Mouse (Mus musculus) liver, embryonic 12.5 days (tissue): Measurements from ENCODE around the gene Spon1. TPM values are rescaled to one million over a fixed set of nuclear protein-coding genes. Genes with fewer than 3 reads are reported as not detected.

Experiments
- ATAC-seq: fragments of 200-750 bp; cut with Nextera tagmentation; 2 replicates; pipeline ENCODE4 v1.8.0; 2017; ENCODE audit warnings: moderate number of reproducible peaks, mild to moderate bottlenecking, moderate library complexity
- H3K27ac ChIP-seq: fragments of 300-500 bp; sonication (generic); 2 replicates; pipeline ENCODE4 v1.5.1; 2016; ENCODE audit warnings: mild to moderate bottlenecking
- H3K27me3 ChIP-seq: fragments of 300-500 bp; sonication (generic); replicated peaks from 2 replicates; pipeline ENCODE4 v1.6.1; 2016; ENCODE audit warnings: mild to moderate bottlenecking, moderate library complexity
- H3K36me3 ChIP-seq: fragments of 300-500 bp; sonication (generic); 2 replicates; pipeline ENCODE4 v1.6.1; 2016; ENCODE audit warnings: mild to moderate bottlenecking, moderate library complexity
- H3K4me1 ChIP-seq: fragments of 300-500 bp; sonication (generic); 2 replicates; pipeline ENCODE4 v1.6.1; 2016
- H3K4me2 ChIP-seq: fragments of 300-500 bp; sonication (generic); 2 replicates; pipeline ENCODE4 v1.6.1; 2016; ENCODE audit warnings: mild to moderate bottlenecking, moderate library complexity
- H3K4me3 ChIP-seq: fragments of 300-500 bp; sonication (generic); 2 replicates; pipeline ENCODE4 v1.5.1; 2016; ENCODE audit warnings: mild to moderate bottlenecking, moderate library complexity
- H3K9ac ChIP-seq: fragments of 300-500 bp; sonication (generic); 2 replicates; pipeline ENCODE4 v1.6.1; 2016; ENCODE audit warnings: mild to moderate bottlenecking, moderate library complexity
- H3K9me3 ChIP-seq: fragments of 300-500 bp; sonication (generic); replicated peaks from 2 replicates; pipeline ENCODE4 v1.6.1; 2016; ENCODE audit warnings: mild to moderate bottlenecking, moderate library complexity
- WGBS: fragments of 180-500 bp; shearing (Covaris S2); methylation state at CpG from one replicate; pipeline ENCODE4 v1.1.7; 2016; ENCODE audit not compliant: insufficient replicate concordance; 5-methylcytosine and 5-hydroxymethylcytosine counted together
- polyA plus RNA-seq: library from polyadenylated mRNA; unstranded; fragments of >200 nt; fragmentation: Nextera tagmentation; extraction: Ambion mirVana; gene quantifications from 2 replicates; pipeline ENCODE4 v1.2.1, GENCODE M21; 2016

The Spon1 gene
- 1.8 and 1.9 TPM in 2 replicates for polyA plus RNA-seq

- Histone ChIP-seq H3K4me1 (no peaks in the 10 kb centered on the region), H3K4me2 (peak within 1 kb of the TSS; percentile 61), H3K9ac (no peak within 1 kb of the TSS), H3K36me3 (no peaks in the 10 kb centered on the region), H3K9me3 (no peaks in the 10 kb centered on the region), H3K27ac (no peak within 1 kb of the TSS), H3K27me3 (peaks cover 61% of the 10 kb centered on the region), H3K4me3 (peak within 1 kb of the TSS; percentile 42)
- peak; percentile 10; the same call in 1 of the 2 replicates for ATAC-seq
- WGBS: 2% methylated on average over 56 of the region's 56 CpGs
These were observed at the start of gene Spon1 for GRCm38 (mm10) chr7:113765667-113766497. Gene Spon1 (plus strand): TSS chr7:113765998.

- no peak overlapping the region for H3K4me2 ChIP-seq
- H3K9ac ChIP-seq: no peak overlapping the region
- no peaks in the 10 kb centered on the region for H3K9me3 ChIP-seq
- H3K4me1 ChIP-seq: no peaks in the 10 kb centered on the region
- H3K36me3 ChIP-seq: no peaks in the 10 kb centered on the region
- H3K4me3 ChIP-seq: no peak overlapping the region
- H3K27ac ChIP-seq: no peak overlapping the region
- no peaks in the 10 kb centered on the region for H3K27me3 ChIP-seq
- WGBS: 48% methylated on average over 2 of the region's 2 CpGs
- ATAC-seq: no peak
These were observed 43.8 kb upstream of the Spon1 start for GRCm38 (mm10) chr7:113721994-113722393.

GRCm38 (mm10) chr7:113723905-113724304, 41.9 kb upstream of the Spon1 start:
- no peaks in the 10 kb centered on the region for H3K9me3 ChIP-seq
- WGBS: 49% methylated on average over 3 of the region's 3 CpGs
- H3K4me1 ChIP-seq: no peaks in the 10 kb centered on the region
- no peaks in the 10 kb centered on the region for H3K36me3 ChIP-seq
- H3K27me3 ChIP-seq: no peaks in the 10 kb centered on the region
- H3K4me3 ChIP-seq: no peak overlapping the region
- H3K27ac ChIP-seq: no peak overlapping the region
- no peak overlapping the region for H3K9ac ChIP-seq
- H3K4me2 ChIP-seq: no peak overlapping the region
- ATAC-seq: no peak

- Histone ChIP-seq H3K36me3 (no peaks in the 10 kb centered on the region), H3K4me3 (no peak overlapping the region), H3K27me3 (no peaks in the 10 kb centered on the region), H3K27ac (no peak overlapping the region), H3K9ac (no peak overlapping the region), H3K4me1 (no peaks in the 10 kb centered on the region), H3K4me2 (no peak overlapping the region), H3K9me3 (no peaks in the 10 kb centered on the region)
- no peak for ATAC-seq
- 57% methylated on average over 8 of the region's 8 CpGs for WGBS
These were observed 37.6 kb upstream of the Spon1 start for GRCm38 (mm10) chr7:113727999-113728713.

- Histone ChIP-seq H3K4me1 (no peaks in the 10 kb centered on the region), H3K4me3 (no peak overlapping the region), H3K9ac (no peak overlapping the region), H3K27me3 (no peaks in the 10 kb centered on the region), H3K36me3 (no peaks in the 10 kb centered on the region), H3K4me2 (no peak overlapping the region), H3K9me3 (no peaks in the 10 kb centered on the region), H3K27ac (no peak overlapping the region)
- 37% methylated on average over 2 of the region's 2 CpGs for WGBS
- ATAC-seq: no peak
These were observed 36.9 kb upstream of the Spon1 start for GRCm38 (mm10) chr7:113728926-113729325.

GRCm38 (mm10) chr7:113730406-113731247, 35.2 kb upstream of the Spon1 start:
- no peak for ATAC-seq

GRCm38 (mm10) chr7:113737790-113738362, 27.9 kb upstream of the Spon1 start:
- 73% methylated on average over 9 of the region's 9 CpGs for WGBS
- H3K4me2 ChIP-seq: no peak overlapping the region

More at GRCm38 (mm10) chr7:113730406-113731247, 35.2 kb upstream of the Spon1 start:
- Histone ChIP-seq H3K4me1 (no peaks in the 10 kb centered on the region), H3K9ac (no peak overlapping the region), H3K4me2 (no peak overlapping the region), H3K27me3 (no peaks in the 10 kb centered on the region), H3K27ac (no peak overlapping the region), H3K9me3 (no peaks in the 10 kb centered on the region), H3K36me3 (no peaks in the 10 kb centered on the region), H3K4me3 (no peak overlapping the region)
- 79% methylated on average over 8 of the region's 8 CpGs for WGBS

GRCm38 (mm10) chr7:113739181-113739580, 26.6 kb upstream of the Spon1 start:
- Histone ChIP-seq H3K9ac (no peak overlapping the region), H3K27ac (no peak overlapping the region), H3K4me3 (no peak overlapping the region), H3K9me3 (peaks cover 3% of the 10 kb centered on the region; the same call in 1 of the 2 replicates), H3K4me2 (no peak overlapping the region), H3K4me1 (no peaks in the 10 kb centered on the region), H3K27me3 (no peaks in the 10 kb centered on the region), H3K36me3 (no peaks in the 10 kb centered on the region)
- ATAC-seq: no peak
- WGBS: 55% methylated on average over 7 of the region's 7 CpGs

More at GRCm38 (mm10) chr7:113737790-113738362, 27.9 kb upstream of the Spon1 start:
- Histone ChIP-seq H3K36me3 (no peaks in the 10 kb centered on the region), H3K9me3 (peaks cover 3% of the 10 kb centered on the region; the same call in 1 of the 2 replicates), H3K27ac (no peak overlapping the region), H3K27me3 (no peaks in the 10 kb centered on the region), H3K9ac (no peak overlapping the region), H3K4me3 (no peak overlapping the region), H3K4me1 (no peaks in the 10 kb centered on the region)
- no peak for ATAC-seq

GRCm38 (mm10) chr7:113742644-113743043, 23.2 kb upstream of the Spon1 start:
- WGBS: 59% methylated on average over 4 of the region's 4 CpGs
- H3K9ac ChIP-seq: no peak overlapping the region
- ATAC-seq: no peak

GRCm38 (mm10) chr7:113743982-113744381, 21.8 kb upstream of the Spon1 start:
- Histone ChIP-seq H3K27me3 (no peaks in the 10 kb centered on the region), H3K4me3 (no peak overlapping the region), H3K9me3 (peaks cover 3% of the 10 kb centered on the region; the same call in 1 of the 2 replicates), H3K27ac (no peak overlapping the region), H3K4me2 (no peak overlapping the region), H3K4me1 (no peaks in the 10 kb centered on the region), H3K9ac (no peak overlapping the region), H3K36me3 (no peaks in the 10 kb centered on the region)
- ATAC-seq: no peak
- WGBS: 38% methylated on average over 5 of the region's 5 CpGs

More at GRCm38 (mm10) chr7:113742644-113743043, 23.2 kb upstream of the Spon1 start:
- Histone ChIP-seq H3K4me2 (no peak overlapping the region), H3K27me3 (no peaks in the 10 kb centered on the region), H3K4me1 (no peaks in the 10 kb centered on the region), H3K27ac (no peak overlapping the region), H3K9me3 (peaks cover 3% of the 10 kb centered on the region; the same call in 1 of the 2 replicates), H3K36me3 (no peaks in the 10 kb centered on the region), H3K4me3 (no peak overlapping the region)

GRCm38 (mm10) chr7:113756616-113757015, 9.2 kb upstream of the Spon1 start:
- no peak overlapping the region for H3K27ac ChIP-seq
- no peak for ATAC-seq
- H3K4me2 ChIP-seq: no peak overlapping the region
- no peaks in the 10 kb centered on the region for H3K9me3 ChIP-seq
- H3K4me3 ChIP-seq: no peak overlapping the region
- H3K9ac ChIP-seq: no peak overlapping the region
- no peaks in the 10 kb centered on the region for H3K36me3 ChIP-seq
- H3K4me1 ChIP-seq: no peaks in the 10 kb centered on the region
- H3K27me3 ChIP-seq: peaks cover 4% of the 10 kb centered on the region; the same call in 1 of the 2 replicates
- WGBS: 61% methylated on average over 2 of the region's 2 CpGs
